Mouse (Mus musculus) urinary bladder, postnatal 4 days (tissue): ENCODE data around the gene Cldn34b2.
"Not testable (repeated sequence)": the region's sequence is repeated elsewhere in the genome, so short reads cannot be mapped to it uniquely, and the experiment has no call there.

Experiments
- DNase-seq, 2 experiments: peaks; one replicate each; pipeline ENCODE4 v3.0.0; 2021 to 2022; ENCODE audit warnings: low spot score in 2 of 2

Gene Cldn34b2

DNA sequence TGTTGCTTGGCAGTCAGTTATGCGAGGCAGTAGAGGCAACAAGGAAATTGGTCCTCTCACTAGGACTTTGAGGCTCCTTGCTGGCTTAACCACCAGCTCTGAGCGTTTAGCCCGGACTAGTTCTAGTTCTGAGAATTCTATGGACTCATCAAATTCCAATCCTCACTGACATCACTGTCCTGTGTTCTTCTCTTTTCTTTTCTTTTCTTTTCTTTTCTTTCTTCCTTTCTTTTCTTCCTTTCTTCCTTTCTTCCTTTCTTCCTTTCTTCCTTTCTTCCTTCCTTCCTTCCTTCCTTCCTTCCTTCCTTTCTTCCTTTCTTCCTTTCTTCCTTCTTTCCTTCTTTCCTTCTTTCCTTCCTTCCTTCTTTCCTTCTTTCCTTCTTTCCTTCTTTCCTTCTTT, at the start of gene Cldn34b2:
TSS of gene Cldn34b2 (minus strand) at position 101 of the 400 bp plus-strand sequence.
- DNase-seq, result not testable (repeated sequence)

DNA sequence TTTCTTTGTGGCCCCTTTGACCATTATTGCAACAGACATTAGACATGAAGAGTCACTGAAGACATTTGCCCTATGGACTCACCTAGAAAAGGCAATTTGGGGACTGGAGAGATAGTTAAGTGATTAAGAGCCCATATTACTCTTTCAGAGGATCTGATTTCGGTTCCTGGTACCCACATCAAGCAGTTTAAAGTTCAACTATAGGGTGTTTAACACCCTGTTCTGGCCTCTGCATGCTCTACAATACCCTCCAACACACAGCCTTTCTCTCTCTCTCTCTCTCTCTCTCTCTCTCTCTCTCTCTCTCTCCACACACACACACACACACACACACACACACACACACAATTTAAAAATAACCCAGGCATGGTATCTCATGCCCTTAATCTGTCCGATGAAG, 49.4 kb upstream of the Cldn34b2 start:
- no peak for DNase-seq

DNA sequence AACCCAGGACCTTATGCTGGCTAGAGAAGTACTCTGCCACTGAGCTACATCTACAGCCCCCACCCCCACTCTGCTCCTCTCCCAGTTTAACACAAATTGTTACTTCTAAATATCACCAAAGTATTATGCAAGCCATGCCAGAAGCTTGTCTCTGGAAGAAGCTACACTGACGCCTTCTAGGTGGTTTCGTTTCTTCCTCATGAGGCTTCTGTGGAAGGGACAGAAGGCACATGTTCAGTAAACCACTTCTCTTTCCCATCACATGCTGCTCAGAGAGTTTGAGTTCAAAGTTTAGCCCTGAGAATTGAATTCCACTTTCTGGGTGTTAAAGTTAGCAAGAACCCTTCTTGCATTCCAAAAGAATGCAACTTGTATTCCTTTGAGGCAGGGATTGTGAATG, 49.0 kb upstream of the Cldn34b2 start:
- DNase-seq, result no peak

DNA sequence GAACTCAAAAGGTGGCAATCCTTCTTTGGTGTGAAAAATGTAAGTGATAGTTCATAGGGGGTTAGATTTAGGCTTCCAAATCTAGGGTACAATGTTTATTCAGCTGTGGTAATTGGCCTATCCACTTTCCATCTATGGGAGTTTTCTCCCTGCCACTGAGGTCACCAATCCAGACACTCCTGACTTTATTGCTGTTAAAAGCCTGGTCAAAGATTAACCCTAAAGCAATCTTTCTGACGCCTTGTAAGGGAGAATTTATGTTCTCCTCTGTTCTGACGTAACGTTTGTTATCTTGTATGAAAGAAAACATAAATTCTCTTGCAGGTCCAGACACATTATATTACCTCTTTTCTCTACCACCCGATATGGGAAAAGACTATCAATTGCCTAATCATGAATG, 47.4 kb upstream of the Cldn34b2 start:
- no peak for DNase-seq

DNA sequence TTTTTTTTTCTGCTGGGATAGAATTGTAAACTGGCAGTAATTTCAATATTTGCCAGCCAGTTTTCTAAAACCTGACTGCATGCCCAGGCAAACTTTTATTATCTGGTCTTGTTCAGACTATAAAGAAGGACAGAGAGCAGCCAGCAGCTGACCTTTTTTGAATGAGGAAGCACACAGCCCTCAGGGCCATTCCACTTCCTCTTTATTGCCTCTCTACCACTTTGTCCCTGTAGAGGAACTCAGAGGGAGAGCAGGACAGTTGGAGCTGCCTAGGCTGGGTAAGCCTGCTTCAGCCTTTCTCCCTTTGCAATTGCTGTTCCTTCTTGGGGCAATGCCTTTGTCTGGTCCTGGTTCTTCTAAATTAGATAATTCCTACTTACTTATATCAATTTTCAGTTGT, 44.1 kb upstream of the Cldn34b2 start:
- no peak for DNase-seq

DNA sequence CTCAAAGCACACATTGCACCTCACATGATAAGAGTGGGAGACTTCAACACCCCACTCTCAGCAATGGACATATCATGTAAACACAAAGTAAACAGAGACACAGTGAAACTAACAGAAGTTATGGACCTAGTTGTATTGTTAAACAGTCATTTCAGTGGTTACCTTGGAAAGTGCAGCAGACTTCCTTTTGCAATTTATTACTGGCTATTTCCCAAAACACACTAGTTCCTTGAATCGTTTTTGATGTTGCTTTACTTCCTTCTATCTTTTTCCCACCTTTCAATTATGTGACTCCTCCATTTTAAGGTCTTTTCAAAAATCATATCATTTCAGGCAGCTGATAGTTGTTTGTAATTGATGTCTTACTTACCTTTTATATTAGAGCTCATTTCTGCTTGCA, 43.5 kb upstream of the Cldn34b2 start:
- DNase-seq, result no peak

DNA sequence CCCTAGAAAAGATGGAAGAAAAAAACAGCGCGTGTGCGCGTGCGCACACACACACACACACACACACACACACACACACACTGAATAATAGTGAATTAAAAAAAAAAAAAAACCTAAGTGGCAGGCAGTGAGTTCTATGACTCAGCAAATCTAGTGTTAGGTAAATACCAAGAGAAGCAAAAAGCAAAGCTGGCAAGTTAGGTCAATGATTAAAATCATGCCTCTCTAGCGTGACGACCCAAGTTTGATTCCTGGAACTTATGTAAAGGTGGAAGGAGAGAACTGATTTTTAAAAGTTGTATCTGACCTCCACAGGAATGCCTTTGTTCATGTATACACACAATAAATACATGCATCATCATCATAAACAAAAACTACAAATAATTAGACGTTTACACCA, 41.7 kb upstream of the Cldn34b2 start:
- DNase-seq, result no peak

DNA sequence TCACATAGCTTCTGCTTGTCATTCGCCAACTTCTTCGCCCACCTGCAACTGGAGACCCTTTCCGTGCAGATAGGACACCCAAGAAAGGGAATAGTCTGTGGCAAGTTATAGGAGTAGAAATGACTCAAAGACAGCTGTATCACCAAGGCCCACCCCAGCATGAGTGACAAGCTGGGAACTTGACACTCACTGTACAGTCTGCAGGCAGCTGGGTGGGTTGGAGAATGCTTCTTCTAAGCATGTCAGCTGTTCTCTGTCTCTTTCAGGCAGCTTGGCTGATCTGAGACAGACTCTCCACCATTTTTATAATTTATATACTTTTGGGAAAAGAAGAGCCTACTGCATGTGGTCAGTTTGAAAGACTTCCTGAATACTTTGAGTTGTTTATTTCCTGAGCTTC, 39.5 kb upstream of the Cldn34b2 start:
- DNase-seq, result no peak

DNA sequence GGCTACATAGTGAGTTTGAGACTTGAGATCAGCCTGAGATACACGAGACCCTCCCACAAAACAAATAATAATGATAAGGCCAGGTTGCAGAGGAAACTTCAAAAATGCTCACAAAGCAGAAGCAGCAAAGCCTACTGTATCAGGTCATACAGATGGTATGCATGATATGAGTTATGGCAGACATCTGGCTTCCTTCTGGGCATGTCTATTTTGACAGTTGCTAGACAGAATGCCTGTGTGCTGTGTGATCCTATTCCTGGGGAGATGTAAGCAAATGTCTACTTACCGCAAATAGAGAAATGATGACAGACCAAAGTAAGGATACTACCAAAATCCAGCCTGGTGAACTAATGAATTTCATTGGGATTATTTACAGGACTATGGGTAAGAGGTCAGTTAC, 38.1 kb upstream of the Cldn34b2 start:
- DNase-seq, result no peak

DNA sequence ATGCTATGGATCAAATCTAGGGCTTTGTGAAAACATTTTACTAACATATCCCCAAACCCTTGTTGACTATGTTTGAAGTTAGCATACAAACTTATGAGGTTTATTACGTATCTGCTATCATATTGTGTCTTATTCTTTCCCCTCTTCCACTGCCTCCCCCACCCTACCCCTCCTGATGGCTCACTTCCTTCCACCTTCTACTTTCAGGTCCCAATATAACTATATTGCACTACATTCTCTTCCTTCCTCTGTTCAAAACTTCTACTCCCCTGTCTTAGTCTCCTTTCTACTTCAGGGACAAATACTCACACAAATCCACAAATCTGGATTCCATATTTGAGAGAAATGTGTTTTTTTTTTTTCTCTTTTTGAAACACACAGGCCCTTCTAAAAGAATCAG, 35.3 kb upstream of the Cldn34b2 start:
- no peak for DNase-seq

DNA sequence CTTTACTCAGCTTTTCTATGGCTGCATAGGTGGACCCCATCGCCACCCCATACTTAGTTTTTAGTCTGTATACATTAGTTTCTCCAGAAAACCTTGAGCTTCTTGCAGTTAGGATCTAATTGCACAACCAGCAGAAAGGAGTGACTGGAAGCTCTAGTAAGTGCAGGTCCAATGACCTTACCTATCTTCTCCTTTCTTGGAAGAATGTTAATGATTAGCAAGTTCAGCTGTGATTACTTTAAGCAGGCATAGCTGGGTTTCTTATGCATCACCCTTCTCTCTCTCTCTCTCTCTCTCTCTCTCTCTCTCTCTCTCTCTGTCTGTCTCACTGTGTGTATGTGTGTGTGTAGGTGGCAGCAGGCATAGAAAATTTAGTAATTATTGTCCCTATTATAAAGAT, 23.7 kb upstream of the Cldn34b2 start:
- no peak for DNase-seq

DNA sequence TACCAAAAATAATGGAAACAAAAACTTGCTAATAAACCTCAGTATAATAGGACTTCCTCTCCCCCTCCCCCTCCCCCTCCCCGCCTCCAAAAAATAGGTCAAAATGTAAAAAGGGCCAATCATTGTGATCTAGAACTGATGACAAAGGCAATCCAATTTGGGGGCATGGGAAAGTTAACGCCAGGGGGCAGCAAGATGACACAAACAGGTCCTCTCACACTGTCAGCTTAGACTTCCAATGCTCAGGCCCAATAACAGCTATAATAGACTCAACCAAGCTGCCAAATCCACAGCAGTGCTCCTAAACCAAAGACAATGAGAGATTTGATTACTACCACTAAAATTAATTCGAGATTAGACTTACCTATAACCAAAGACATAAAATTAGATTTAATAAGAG, 16.5 kb upstream of the Cldn34b2 start:
- peak; percentile 20 to 59 for DNase-seq

DNA sequence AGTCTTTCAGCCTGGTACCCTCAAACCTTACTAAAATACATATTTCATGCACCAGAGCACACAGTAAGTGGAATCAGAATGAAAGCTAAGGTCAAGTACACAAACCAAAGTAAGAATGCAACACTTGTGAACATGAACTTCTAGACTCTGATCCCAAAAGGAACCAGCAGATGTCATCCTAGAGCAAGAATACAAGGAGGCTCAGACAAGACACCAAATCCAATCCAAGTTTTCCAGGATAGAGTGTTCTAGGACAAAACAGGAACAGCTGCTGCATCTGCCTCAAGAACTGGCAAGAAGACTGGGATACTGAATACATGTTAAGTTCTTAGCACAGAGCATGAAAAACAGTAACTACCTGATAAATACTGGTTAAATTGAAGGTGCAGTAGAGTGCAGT, 30.2 kb downstream of the Cldn34b2 start:
- DNase-seq, result no peak

DNA sequence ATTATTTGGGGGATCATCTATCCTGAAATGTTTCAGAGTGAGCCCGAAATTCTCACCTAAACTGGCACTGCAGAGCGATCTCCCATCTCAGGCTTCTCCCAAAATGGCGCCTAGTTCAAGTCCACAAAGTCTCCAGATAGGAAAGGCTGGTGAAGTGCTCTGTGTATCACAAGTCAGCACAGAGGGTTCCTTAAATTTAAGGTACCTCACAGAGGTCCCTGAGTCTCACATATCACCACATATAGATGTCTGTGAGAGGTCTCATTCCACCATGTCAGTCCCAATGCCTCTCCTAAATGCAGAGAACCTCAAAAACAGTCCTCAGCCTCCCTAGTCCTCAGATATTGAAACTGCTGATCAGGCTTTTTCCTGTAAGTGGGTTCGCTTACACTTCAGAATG, 34.6 kb downstream of the Cldn34b2 start, which contains the start of gene Magea2:
TSS of gene Magea2 (minus strand) at position 101 of the 400 bp plus-strand sequence.
- DNase-seq, result not testable (repeated sequence)

DNA sequence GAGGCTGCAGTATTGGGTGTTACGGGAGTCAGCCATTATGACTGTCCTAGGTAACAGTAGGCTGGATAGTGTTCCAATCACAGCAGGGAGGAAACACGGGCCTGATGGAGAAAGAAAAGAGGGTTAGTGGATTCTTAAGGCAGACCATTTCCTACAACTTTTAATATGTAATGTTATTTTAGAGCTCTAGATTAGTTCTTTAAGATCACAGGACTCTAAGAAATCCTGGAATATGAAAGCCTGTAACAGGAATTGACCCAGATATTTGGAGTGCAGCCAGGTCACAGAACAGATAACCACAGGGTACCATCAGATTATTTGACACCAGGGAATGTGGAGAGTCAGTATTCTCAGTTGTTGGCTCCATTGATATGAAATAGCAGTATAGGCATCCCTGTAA, 38.5 kb downstream of the Cldn34b2 start, which contains the start of gene Magea1:
TSS of gene Magea1 (minus strand) at position 101 of the 400 bp plus-strand sequence.
- DNase-seq, result not testable (repeated sequence)
